Mouse (Mus musculus): ENCODE results near the gene Col4a5.

Col4a5 gene

DNA sequence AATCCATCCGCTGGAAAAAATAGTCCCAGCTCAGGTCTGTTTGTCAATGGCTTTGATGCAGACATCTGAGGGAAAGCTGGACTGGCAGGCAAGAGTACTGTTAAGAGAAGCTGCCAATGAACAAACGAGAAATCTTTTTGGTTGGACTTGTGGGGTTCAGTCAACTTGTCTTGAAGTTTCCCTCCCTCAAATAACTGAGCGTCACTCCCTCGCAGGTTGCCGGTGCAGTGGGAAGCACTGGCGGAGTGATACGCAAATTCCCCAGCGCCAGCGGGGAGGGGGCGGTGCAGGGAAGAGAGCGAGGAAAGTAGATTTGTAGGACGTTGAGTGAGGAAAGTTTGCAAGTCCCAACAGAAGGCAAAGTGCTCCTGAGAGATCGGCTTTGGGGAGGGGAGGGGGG is at the start of gene Col4a5:
TSS of gene Col4a5 (plus strand) at position 276 of the 400 bp plus-strand sequence.
- peak; percentile 53 to 87 for DNase-seq (ENCODE audit: inconsistent age in 2 of 2, low spot score in 1 of 2)

DNA sequence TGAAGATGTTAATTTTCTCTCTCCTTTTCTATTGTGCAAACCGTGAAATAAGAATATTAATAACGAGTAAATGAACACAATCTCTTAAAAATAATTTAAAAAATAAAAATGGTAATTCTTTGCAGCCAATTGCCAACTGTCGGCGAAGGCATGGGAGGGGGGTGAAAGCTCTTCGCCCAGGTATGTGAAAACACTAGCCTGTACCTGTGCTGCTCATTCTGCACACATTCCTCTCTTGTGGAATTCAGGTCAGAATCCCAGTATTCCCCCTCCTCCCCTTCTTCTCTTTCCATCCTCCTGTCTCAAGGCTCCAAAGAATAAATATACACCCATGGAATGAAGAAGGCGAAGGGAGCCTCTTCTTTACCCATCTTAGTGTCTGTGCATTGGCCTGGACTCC is 38.4 kb upstream of the Col4a5 start:
- DNase-seq (ENCODE audit: inconsistent age in 2 of 2, low spot score in 1 of 2): no peak

DNA sequence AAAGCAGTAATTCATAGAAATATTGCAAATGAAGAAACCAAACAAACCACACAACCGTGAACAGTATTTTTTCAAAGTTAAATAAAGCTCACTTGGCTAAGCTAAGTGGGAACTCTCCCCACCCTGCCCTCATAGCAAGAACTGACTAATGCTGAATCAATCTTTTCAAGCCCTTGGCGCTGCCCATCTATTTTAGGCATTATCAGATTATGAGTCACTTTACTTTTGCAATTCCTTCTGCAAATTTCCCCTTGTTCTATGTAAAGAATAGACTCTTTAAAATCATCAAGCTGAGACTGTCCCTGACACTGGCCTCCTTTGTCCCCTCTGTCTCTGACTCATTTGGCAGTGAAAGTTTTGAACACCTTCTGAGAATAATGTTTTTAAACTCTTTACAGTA is 35.8 kb upstream of the Col4a5 start:
- DNase-seq (ENCODE audit: inconsistent age in 2 of 2, low spot score in 1 of 2): peak; percentile 11 to 68

DNA sequence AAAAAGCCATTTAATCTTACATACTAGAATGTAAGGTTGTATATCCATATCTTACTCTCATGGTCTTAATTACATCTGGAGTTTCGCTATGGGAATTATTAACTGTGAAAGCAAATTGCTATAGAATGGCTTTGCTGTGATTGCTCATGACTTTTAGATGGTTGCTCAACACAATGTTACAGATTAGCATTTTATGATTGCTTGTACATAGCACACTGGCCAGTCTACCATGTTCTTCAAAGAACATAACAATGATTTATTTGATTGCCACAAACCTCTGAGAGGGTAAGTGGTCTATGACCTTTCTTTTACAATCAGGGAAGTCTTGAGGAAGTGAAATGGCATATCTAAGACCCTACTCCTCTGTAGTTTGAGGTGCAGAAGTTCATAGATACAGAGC is 27.2 kb upstream of the Col4a5 start:
- no peak for DNase-seq (ENCODE audit: inconsistent age in 2 of 2, low spot score in 1 of 2)

DNA sequence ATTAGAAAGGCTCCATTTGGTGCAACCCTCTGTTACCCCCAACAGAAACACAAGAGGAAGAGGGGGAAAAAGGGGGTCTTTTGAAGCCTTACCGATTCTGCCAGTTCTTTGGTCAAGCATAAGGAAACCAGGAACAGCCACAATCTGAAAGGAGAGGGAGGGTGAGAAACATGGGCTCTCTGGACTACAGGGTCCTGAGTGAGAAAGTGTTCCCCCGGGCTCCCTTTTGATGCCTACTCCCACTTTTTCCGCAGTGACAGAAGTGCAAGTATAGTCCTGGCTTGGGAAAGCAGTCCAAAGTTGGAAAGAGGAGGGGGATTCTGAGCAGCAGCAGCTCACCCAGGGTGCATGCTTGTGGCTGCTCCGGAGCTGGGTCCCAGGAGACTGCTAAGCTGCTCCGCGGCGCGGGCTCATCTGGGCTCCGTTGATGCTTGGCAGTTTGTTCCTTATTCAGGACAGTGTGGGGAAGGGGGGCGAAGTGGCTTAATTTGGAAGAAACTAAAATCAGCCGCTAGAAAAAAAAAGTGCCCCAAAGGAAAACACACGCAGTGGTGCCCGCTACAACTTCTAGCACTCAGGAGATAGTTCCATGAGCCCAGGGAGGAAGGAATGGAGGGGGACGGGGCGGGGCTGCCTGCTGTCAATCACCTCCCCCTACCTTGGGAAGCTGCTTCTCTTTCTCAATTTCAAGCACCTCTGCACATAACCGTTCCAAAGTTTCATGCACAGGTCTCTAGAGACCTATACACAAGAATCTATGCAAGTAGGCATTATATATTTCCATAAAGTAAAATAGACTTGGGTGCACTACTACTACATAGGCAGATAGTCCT is 1.5 kb upstream of the Col4a5 start, which contains the start of gene Col4a6:
TSS of gene Col4a6 (minus strand) at position 607 of the 833 bp plus-strand sequence.
- peak; percentile 2 to 23 for DNase-seq (ENCODE audit: inconsistent age in 2 of 2, low spot score in 1 of 2)

DNA sequence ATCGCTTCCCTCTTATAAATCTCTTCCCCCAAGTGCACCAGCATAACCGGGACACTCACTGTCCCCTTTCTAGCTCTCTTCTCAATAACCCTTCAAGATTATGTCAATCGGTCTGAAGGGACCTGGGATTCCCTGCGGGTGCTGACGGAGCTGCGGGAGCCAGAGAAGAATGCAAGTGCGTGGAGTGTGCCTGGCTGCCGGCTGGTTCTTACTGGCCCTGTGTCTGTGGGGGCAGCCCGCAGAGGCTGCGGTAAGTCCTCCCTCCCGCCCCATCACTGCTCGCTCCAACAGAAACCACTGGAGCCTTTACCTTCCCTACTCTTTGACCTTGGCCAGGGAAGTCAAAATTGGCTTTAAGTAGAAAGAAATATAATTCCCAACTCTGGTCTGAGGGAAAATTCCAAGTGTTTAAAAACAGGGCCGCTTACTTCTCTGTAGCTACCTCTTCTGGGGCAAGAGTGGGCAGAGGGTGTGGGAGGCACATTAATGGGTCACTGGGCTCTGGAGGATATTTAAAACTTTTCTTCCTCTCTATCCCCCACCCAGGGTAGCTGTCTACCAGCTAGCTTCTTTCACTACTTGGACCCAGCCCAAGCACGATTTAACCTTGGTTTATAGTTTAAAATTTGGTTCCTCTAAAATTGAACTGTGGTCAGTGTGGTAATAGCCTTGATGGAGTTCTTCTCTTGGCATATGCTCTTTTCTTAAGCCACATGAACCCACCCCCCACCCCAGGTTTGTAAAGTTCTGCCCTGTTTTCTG is 562 bp downstream of the Col4a5 start:
- DNase-seq (ENCODE audit: inconsistent age in 2 of 2, low spot score in 1 of 2): peak; percentile 9 to 61

DNA sequence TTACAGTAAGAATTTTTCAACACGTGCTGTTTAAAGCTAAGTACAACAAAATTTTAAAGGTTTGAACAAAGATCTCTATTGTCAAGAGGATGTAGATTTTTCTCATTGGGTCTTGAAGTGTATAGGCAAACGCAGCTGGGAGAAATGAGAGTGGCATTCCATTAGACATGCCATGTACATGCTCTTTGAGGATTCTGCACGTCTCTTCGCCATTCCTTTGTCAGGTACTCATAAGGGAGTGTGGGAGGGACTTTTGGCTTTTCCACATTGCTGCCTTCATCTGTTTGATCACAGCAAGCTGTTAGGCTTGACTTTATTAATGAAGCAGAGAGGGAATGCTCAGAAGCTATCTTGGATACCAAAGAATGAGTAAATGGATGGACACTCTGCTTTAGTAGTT is 19.4 kb downstream of the Col4a5 start:
- no peak for DNase-seq (ENCODE audit: inconsistent age in 2 of 2, low spot score in 1 of 2)

DNA sequence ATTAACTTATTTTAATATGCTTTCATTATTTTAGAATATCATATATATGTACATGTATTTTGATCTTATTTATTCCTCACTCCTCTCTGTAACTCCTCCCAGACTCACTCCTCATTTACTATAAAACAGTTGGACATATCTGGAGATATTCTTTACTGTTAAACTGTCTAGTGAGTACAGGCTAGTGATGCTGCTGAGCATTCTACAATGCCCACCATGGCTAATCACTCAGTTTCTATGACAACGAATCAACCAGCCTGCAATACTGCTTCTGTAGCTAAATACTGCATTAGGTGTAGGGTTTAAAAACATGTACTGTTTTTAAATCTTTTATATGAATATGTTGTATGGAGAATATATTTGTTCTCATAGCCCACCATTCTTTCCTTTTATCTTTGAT is 27.9 kb downstream of the Col4a5 start:
- DNase-seq (ENCODE audit: inconsistent age in 2 of 2, low spot score in 1 of 2): no peak

DNA sequence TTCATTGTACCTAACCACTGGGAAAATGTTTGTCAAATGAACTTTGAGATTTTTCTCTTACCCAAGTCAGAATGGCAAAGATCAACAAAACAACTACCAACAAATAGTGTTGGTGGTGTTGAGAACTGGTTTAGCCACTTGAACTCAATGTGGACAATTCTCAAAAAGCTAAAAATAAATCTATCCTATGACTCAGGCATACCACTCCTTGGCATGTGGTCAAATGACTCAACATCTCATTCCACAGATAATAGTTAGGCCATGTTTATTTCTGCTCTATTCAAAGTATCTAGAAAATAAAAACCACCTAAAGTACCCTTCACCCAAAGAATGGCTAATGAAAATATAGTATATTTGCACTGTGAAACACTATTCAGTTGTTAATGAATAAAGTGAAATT is 58.3 kb downstream of the Col4a5 start:
- peak in 1 of 2 experiments; percentile 49 for DNase-seq (ENCODE audit: inconsistent age in 2 of 2, low spot score in 1 of 2)

DNA sequence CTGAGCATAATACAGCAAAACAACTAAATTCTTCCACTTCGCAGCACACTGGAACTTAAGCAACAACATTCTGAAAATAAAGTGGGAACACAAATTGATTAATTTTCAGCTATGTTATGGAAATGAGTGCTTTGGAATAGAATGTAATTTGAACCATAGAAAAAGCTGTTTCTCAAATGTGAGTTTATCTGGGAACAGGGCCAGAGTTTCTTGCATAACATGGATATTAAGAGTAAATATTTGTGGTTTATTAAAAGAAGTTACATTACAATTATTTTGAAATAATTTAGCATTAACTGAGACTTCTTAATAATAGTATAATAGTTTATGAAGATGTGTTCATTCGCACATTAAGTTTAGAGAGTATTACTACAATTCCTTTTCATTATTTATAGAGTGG is 72.3 kb downstream of the Col4a5 start:
- DNase-seq (ENCODE audit: inconsistent age in 2 of 2, low spot score in 1 of 2): no peak

DNA sequence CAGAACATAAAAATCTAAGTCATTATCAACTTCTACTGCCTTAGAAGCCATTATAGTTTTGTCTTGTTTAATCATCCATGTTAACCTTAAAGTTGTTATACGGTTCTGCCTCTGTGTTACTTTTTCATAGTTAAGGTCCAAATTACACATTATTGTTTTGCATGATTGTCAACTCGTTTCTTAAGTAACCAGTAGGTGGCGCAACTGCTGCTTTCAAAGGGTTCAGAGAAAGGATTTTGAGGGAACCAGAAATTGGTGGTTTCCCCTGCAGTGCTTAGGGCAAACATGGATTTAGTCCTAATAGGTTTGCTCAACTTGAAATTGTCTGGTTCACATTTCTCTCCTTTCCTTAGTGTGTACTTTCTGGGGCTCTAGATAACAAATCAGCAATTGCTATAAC is 115.1 kb downstream of the Col4a5 start:
- peak in 1 of 2 experiments; percentile 39 for DNase-seq (ENCODE audit: inconsistent age in 2 of 2, low spot score in 1 of 2)

DNA sequence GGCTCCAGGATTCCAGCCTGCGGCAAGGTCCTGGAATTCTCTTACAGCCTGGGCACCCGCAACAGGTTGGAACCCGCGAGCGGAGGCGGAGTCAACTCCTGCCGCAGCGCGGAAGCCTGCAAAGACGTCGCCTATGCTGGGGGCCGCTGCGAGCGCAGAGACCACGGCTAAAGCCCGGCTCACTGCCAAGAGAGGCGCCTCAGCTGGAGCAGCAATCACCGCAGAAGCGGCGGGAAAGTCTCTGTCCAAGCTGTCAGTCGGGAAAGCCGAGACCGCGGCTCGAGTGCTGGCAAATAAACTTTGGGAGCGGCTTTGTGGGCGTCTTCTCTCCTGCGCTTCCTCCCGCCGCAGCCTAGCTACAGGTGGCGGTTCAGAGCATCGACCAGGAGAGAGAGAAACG is 246.5 kb downstream of the Col4a5 start:
- DNase-seq (ENCODE audit: inconsistent age in 2 of 2, low spot score in 1 of 2): peak in 1 of 2 experiments; percentile 30

DNA sequence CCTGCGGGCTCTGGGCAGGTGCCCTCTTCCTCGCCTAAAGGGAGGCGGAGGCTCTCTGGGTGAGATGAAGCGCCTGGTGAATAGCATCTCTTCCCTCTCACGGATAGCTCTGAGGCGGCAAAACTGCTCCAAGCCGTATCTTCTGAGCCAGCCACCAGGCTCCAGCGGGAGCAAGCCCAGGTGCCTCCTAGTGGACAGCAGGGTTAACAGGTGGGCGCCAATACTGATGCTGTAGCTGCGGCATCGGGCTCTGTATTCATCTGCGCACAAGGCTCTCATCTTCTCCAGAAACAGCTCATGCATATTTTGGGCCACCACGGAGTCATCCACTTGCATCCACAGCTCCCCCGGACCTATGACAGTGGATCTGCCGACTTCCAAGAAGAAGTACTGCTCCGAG is 248.8 kb downstream of the Col4a5 start:
- no peak for DNase-seq (ENCODE audit: inconsistent age in 2 of 2, low spot score in 1 of 2)

DNA sequence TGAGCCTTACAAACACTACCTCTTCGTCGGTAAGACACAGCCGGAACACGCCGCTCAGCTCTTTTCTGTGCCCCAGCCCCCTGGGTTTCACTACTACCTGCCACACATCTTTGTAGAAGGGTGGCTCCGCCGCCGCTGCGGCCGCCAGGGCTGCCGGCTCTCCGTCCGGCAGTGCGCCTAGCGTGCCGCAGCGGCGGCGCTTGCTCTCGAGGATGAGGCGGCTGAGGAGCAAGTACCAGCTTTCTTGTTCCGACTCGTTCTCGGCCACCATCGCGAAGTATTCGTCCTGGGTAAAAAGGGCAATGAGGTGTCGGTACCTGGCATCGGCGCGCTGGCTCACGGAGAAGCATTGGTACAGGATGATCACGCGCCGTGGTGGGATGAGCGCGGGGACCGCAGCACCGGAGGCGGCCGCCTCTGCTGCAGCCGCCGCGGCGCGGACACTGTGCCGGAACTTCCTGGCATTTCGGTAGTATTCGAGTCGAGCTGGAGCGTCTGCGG is 249.3 kb downstream of the Col4a5 start:
- peak in 1 of 2 experiments; percentile 40 for DNase-seq (ENCODE audit: inconsistent age in 2 of 2, low spot score in 1 of 2)

DNA sequence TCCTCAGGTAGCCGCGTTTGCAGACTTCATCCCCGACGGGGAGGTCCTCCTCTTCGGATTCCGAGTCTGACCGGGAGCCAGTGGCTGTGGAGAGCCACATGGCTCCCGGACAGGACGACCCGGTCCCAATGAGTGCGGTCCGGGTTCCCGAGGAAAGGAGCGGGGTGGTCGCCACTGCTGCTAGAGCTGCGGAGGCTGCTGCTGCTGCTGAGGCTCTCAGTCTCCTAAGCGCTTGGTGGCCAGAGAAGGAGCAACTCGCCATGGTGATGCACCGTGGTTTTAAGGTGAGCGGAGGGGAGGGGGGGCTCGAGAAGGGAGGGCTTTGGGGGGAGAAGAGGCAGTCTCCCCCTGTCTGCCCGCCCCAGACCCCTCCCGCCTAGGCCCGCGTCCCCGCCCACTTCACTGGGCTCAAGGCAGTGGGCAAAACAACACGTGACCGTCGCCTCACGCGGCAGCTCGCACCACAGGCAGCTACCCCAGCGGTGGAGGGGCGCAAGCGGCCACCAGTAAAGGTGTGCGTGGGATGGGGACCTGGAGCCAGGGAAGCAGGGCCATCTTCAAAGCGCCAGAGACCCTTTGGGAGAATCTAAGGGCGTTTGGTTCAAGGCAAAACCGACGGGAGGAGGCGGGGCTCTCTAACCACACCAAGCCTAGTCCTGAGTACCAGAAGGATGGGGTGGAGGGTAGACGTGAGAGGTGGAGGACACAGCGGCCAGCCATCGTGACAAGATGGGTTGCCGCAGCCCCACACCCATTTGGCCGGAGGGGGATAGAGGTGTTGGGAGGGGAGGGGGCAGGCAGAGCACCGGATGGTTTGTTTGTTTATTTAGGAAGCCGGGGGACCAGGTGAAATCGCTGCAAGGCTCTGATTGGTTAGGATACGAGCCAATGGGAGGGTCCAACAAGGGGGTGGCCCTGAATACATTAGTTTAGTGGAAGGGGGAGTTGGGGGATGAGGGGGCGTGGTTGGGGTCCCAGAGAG is 250.0 kb downstream of the Col4a5 start, which contains the start of gene Irs4:
TSS of gene Irs4 (minus strand) at position 327 of the 982 bp plus-strand sequence.
- DNase-seq (ENCODE audit: inconsistent age in 2 of 2, low spot score in 1 of 2): peak in 1 of 2 experiments; percentile 27

DNA sequence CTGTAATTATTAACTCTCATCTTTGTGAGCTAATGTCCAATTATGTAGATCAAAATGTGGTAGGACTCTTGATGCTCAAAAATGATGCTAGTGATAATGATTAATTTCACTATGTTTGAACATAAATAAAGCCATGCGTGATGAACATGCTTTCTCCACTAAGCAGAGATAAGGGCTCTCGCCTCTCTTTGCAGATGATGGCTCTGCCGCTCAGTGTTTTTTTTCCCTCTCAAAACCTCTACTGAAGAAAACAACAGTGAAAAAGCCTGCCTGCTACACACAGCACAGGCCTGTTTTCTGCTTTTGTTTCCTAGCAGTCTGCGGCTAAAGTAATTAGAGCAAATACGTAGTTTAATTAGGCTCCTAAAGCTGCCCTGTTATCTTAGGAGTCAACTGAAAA is 254.4 kb downstream of the Col4a5 start:
- no peak for DNase-seq (ENCODE audit: inconsistent age in 2 of 2, low spot score in 1 of 2)

Measured in adrenal gland, adult (tissue).